Mouse (Mus musculus): ENCODE measurements around the gene Col4a3bp.

DNA sequence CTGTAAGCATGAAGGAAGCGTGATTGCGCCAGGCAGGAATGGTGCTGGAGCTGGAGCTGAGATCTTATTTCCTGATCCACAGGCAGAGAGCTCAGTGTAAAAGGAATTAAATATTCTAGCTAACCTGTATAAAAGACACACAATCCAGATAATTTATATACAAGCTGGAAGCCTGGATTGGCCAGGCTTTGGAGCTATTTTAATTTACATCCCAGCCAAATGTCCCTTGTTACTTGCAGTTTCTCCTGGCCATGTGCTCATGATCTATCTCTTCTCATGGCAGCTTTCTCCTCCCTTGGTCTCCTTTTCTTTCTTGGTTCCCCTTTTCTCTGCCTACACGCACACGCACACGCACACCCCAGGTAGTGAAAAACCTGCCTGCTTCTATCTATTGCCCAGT lies 44.1 kb downstream of the Col4a3bp start:
- TF ChIP-seq CTCF (IDR thresholded peaks at IDR 0.05; ENCODE audit: low read depth, low read length) = no peak
- TF ChIP-seq POLR2A (IDR thresholded peaks at IDR 0.05; ENCODE audit: borderline replicate concordance, low read depth, low read length) = no peak
